Mouse (Mus musculus): ENCODE measurements around the gene Amy2a2. TPM values are rescaled to one million over a fixed set of nuclear protein-coding genes. Genes with fewer than 3 reads are reported as not detected.

Gene Amy2a2
- 72.3 TPM in 1 of 2 replicates, not detected in the other for polyA plus RNA-seq (2012; rRNA removed; ENCODE audit: low replicate concordance)

GRCm38 (mm10) chr3:113356558-113356957 lies at the start of gene Amy2a2:
Gene Amy2a2, minus strand, starts transcription at chr3:113356658.

GRCm38 (mm10) chr3:113323952-113324351 lies 32.5 kb downstream of the Amy2a2 start, which contains the start of gene Amy2a3:
Gene Amy2a3, minus strand, starts transcription at chr3:113324052.

Other genes with a start within 250 kb of the Amy2a2 start
- gene Amy2a5, start 97.8 kb downstream of the Amy2a2 start, polyA plus RNA-seq (2012; rRNA removed; ENCODE audit: low replicate concordance): 0.34 and 62.5 TPM in 2 replicates
- 72.3 TPM in 1 of 2 replicates, not detected in the other for gene Amy2a4, start 65.2 kb downstream of the Amy2a2 start, polyA plus RNA-seq (2012; rRNA removed; ENCODE audit: low replicate concordance)
- gene Amy2a3, start 32.6 kb downstream of the Amy2a2 start, polyA plus RNA-seq (2012; rRNA removed; ENCODE audit: low replicate concordance): 72.3 TPM in 1 of 2 replicates, not detected in the other
- not detected in 2 replicates for gene Amy2a1, start 175.8 kb upstream of the Amy2a2 start, polyA plus RNA-seq (2012; rRNA removed; ENCODE audit: low replicate concordance)

Data from duodenum, adult 2 months (tissue).